Mouse (Mus musculus) hematopoietic stem cell, adult 5-6 weeks (primary cell): ENCODE data around the gene Msh5. TPM values are rescaled to one million over a fixed set of nuclear protein-coding genes. Genes with fewer than 3 reads are reported as not detected.

Source experiments
- total RNA-seq: library from RNA; stranded (forward); fragments of 172-1452, 232-1000 nt; gene quantifications from 2 replicates; pipeline ENCODE4 v1.2.3, GENCODE M21; 2017

Msh5 gene
- total RNA-seq, 1 experiment from 2014 or later = 7.9 TPM

Other genes starting within 250 kb of the Msh5 start
- gene Cyp21a1, start 242.2 kb downstream of the Msh5 start, total RNA-seq = not detected in 2 replicates
- gene Stk19, start 209.8 kb downstream of the Msh5 start, total RNA-seq = 26.7 and 35.4 TPM in 2 replicates
- 16.4 and 18.6 TPM in 2 replicates for gene Dxo, start 209.7 kb downstream of the Msh5 start, total RNA-seq
- gene Skiv2l, start 196.5 kb downstream of the Msh5 start, total RNA-seq = 44.0 and 55.5 TPM in 2 replicates
- 40.6 and 41.3 TPM in 2 replicates for gene Nelfe, start 196.4 kb downstream of the Msh5 start, total RNA-seq
- gene Cfb, start 184.2 kb downstream of the Msh5 start, total RNA-seq = not detected in 2 replicates
- 11.3 and 15.1 TPM in 2 replicates for gene Zbtb12, start 167.3 kb downstream of the Msh5 start, total RNA-seq
- not detected in 2 replicates for gene Gm20547, start 164.7 kb downstream of the Msh5 start, total RNA-seq
- 3.3 TPM in 1 of 2 replicates, not detected in the other for gene C2, start 148.5 kb downstream of the Msh5 start, total RNA-seq
- gene Ehmt2, start 148.3 kb downstream of the Msh5 start, total RNA-seq = 106 and 109 TPM in 2 replicates
- 0.19 TPM in 1 of 2 replicates, not detected in the other for gene Slc44a4, start 132.3 kb downstream of the Msh5 start, total RNA-seq
- gene Neu1, start 115.5 kb downstream of the Msh5 start, total RNA-seq = 6.9 and 12.1 TPM in 2 replicates
- 18.4 and 24.7 TPM in 2 replicates for gene Hspa1b, start 87.5 kb downstream of the Msh5 start, total RNA-seq
- gene Gm20481, start 76.8 kb downstream of the Msh5 start, total RNA-seq = 1.1 TPM in 1 of 2 replicates, not detected in the other
- 16.3 and 22.9 TPM in 2 replicates for gene Hspa1a, start 74.6 kb downstream of the Msh5 start, total RNA-seq
- gene Hspa1l, start 74.0 kb downstream of the Msh5 start, total RNA-seq = 0.05 TPM in 1 of 2 replicates, not detected in the other
- gene Lsm2, start 64.9 kb downstream of the Msh5 start, total RNA-seq = 28.5 and 39.0 TPM in 2 replicates
- 228 and 415 TPM in 2 replicates for gene Vars, start 45.8 kb downstream of the Msh5 start, total RNA-seq
- gene Vwa7, start 30.2 kb downstream of the Msh5 start, total RNA-seq = 0.38 and 0.45 TPM in 2 replicates
- gene Sapcd1, start 18.7 kb downstream of the Msh5 start, total RNA-seq = 1.7 TPM in 1 of 2 replicates, not detected in the other
- 294 and 299 TPM in 2 replicates for gene Clic1, start 3.2 kb upstream of the Msh5 start, total RNA-seq
- gene Ddah2, start 12.3 kb upstream of the Msh5 start, total RNA-seq = 27.4 and 32.3 TPM in 2 replicates
- not detected in 2 replicates for gene Ly6g6c, start 18.6 kb upstream of the Msh5 start, total RNA-seq
- not detected in 2 replicates for gene Mpig6b, start 19.4 kb upstream of the Msh5 start, total RNA-seq
- not detected in 2 replicates for gene Ly6g6e, start 30.2 kb upstream of the Msh5 start, total RNA-seq
- gene Ly6g6d, start 31.3 kb upstream of the Msh5 start, total RNA-seq = not detected in 2 replicates
- not detected in 2 replicates for gene Ly6g6f, start 38.9 kb upstream of the Msh5 start, total RNA-seq
- 25.9 and 30.0 TPM in 2 replicates for gene Abhd16a, start 42.5 kb upstream of the Msh5 start, total RNA-seq
- not detected in 2 replicates for gene Ly6g5c, start 61.5 kb upstream of the Msh5 start, total RNA-seq
- gene Ly6g5b, start 68.7 kb upstream of the Msh5 start, total RNA-seq = 1.6 TPM in 1 of 2 replicates, not detected in the other
- gene Gpank1, start 74.7 kb upstream of the Msh5 start, total RNA-seq = 31.2 and 35.1 TPM in 2 replicates
- gene Csnk2b, start 75.3 kb upstream of the Msh5 start, total RNA-seq = 250 and 330 TPM in 2 replicates
- gene D17H6S53E, start 79.6 kb upstream of the Msh5 start, total RNA-seq = 6.1 and 6.3 TPM in 2 replicates
- gene Apom, start 85.3 kb upstream of the Msh5 start, total RNA-seq = 0.38 TPM in 1 of 2 replicates, not detected in the other
- gene Bag6, start 88.4 kb upstream of the Msh5 start, total RNA-seq = 109 and 121 TPM in 2 replicates
- gene Prrc2a, start 118.2 kb upstream of the Msh5 start, total RNA-seq = 61.3 and 65.9 TPM in 2 replicates
- gene Aif1, start 129.3 kb upstream of the Msh5 start, total RNA-seq = 1.8 TPM in 1 of 2 replicates, not detected in the other
- 85.1 and 145 TPM in 2 replicates for gene Lst1, start 141.7 kb upstream of the Msh5 start, total RNA-seq
- 31.4 and 64.0 TPM in 2 replicates for gene Ltb, start 147.7 kb upstream of the Msh5 start, total RNA-seq
- 22.3 and 44.4 TPM in 2 replicates for gene Tnf, start 155.3 kb upstream of the Msh5 start, total RNA-seq
- not detected in 2 replicates for gene Lta, start 158.6 kb upstream of the Msh5 start, total RNA-seq
- 3.1 TPM in 1 of 2 replicates, not detected in the other for gene Gm16181, start 174.1 kb upstream of the Msh5 start, total RNA-seq
- gene Atp6v1g2, start 186.9 kb upstream of the Msh5 start, total RNA-seq = 3.8 and 5.2 TPM in 2 replicates
- gene Nfkbil1, start 189.0 kb upstream of the Msh5 start, total RNA-seq = 4.3 and 15.9 TPM in 2 replicates
- gene Ddx39b, start 195.0 kb upstream of the Msh5 start, total RNA-seq = 207 and 226 TPM in 2 replicates
- 627 and 791 TPM in 2 replicates for gene H2-D1, start 216.0 kb upstream of the Msh5 start, total RNA-seq